Mouse (Mus musculus): ENCODE data around the gene Ciao1.
"Not testable (repeated sequence)": the region's sequence is repeated elsewhere in the genome, so short reads cannot be mapped to it uniquely, and the experiment has no call there.

The Ciao1 gene

GRCm38 (mm10) chr2:127250291-127251008 lies 2.8 kb upstream of the Ciao1 start:
- DNase-seq (ENCODE audit: low read depth, low spot score), result no peak

- DNase-seq (ENCODE audit: low read depth, low spot score), result peak; percentile 19
Measured at GRCm38 (mm10) chr2:127248334-127249004, 853 bp upstream of the Ciao1 start.

- DNase-seq (ENCODE audit: low read depth, low spot score), result no peak
Measured at GRCm38 (mm10) chr2:127240065-127240464, 7.6 kb downstream of the Ciao1 start.

- DNase-seq (ENCODE audit: low read depth, low spot score), result no peak
Measured at GRCm38 (mm10) chr2:127237897-127238610, 9.6 kb downstream of the Ciao1 start.

GRCm38 (mm10) chr2:127225261-127225660 lies 22.4 kb downstream of the Ciao1 start:
- DNase-seq (ENCODE audit: low read depth, low spot score), result peak; percentile 49

- DNase-seq (ENCODE audit: low read depth, low spot score), result no peak
Measured at GRCm38 (mm10) chr2:127217746-127218145, 29.9 kb downstream of the Ciao1 start.

GRCm38 (mm10) chr2:127210701-127211100 lies 36.9 kb downstream of the Ciao1 start:
- no peak for DNase-seq (ENCODE audit: low read depth, low spot score)

GRCm38 (mm10) chr2:127208452-127208769 lies 39.2 kb downstream of the Ciao1 start:
- no peak for DNase-seq (ENCODE audit: low read depth, low spot score)

GRCm38 (mm10) chr2:127207547-127208451 lies 39.8 kb downstream of the Ciao1 start, which contains the start of the genes 1810024B03Rik and Snrnp200:
Gene 1810024B03Rik, minus strand, starts transcription at chr2:127208280.
Gene Snrnp200, plus strand, starts transcription at chr2:127208386.
- DNase-seq (ENCODE audit: low read depth, low spot score), result peak; percentile 99

- no peak for DNase-seq (ENCODE audit: low read depth, low spot score)
Measured at GRCm38 (mm10) chr2:127206916-127207315, 40.7 kb downstream of the Ciao1 start.

GRCm38 (mm10) chr2:127205936-127206335 lies 41.7 kb downstream of the Ciao1 start:
- DNase-seq (ENCODE audit: low read depth, low spot score), result not testable (repeated sequence)

GRCm38 (mm10) chr2:127204932-127205331 lies 42.7 kb downstream of the Ciao1 start:
- peak; percentile 58 for DNase-seq (ENCODE audit: low read depth, low spot score)

All from ES-CJ7 (cell line).